Mouse (Mus musculus) gastrocnemius, postnatal 25 days (tissue): ENCODE data around the gene Kcnj8. TPM values are rescaled to one million over a fixed set of nuclear protein-coding genes. Genes with fewer than 3 reads are reported as not detected.
A peak's percentile ranks its signal among the peaks of the same experiment; 100 is the strongest.
"Not testable (repeated sequence)": the region's sequence is repeated elsewhere in the genome, so short reads cannot be mapped to it uniquely, and the experiment has no call there.

ENCODE experiments used
- DNase-seq: peaks from one replicate; pipeline ENCODE4 v3.0.0; 2022
- total RNA-seq, 2 experiments: library from RNA; stranded (reverse); gene quantifications; 1 replicate in 1 of 2; 2 replicates in 1 of 2; pipeline ENCODE4 v1.2.3; 2021

Kcnj8 gene
- total RNA-seq, 2 experiments from 2014 or later, result 8.2 to 8.8 TPM

- no peak for DNase-seq
Observed at GRCm38 (mm10) chr6:142550871-142551270, 20.5 kb downstream of the Kcnj8 start.

- DNase-seq, result no peak
Observed at GRCm38 (mm10) chr6:142548377-142548776, 23.0 kb downstream of the Kcnj8 start.

- no peak for DNase-seq
Observed at GRCm38 (mm10) chr6:142545132-142545531, 26.3 kb downstream of the Kcnj8 start.

- DNase-seq, result no peak
Observed at GRCm38 (mm10) chr6:142543648-142544047, 27.8 kb downstream of the Kcnj8 start.

GRCm38 (mm10) chr6:142542800-142543175, 28.6 kb downstream of the Kcnj8 start:
- no peak for DNase-seq

- no peak for DNase-seq
Observed at GRCm38 (mm10) chr6:142542082-142542799, 29.2 kb downstream of the Kcnj8 start.

- no peak for DNase-seq
Observed at GRCm38 (mm10) chr6:142540561-142541160, 30.8 kb downstream of the Kcnj8 start.

- no peak for DNase-seq
Observed at GRCm38 (mm10) chr6:142540131-142540530, 31.3 kb downstream of the Kcnj8 start.

GRCm38 (mm10) chr6:142538503-142538902, 32.9 kb downstream of the Kcnj8 start:
- peak; percentile 21 for DNase-seq

GRCm38 (mm10) chr6:142533412-142533811, 38.0 kb downstream of the Kcnj8 start:
- DNase-seq, result no peak

- DNase-seq, result no peak
Observed at GRCm38 (mm10) chr6:142532686-142533085, 38.7 kb downstream of the Kcnj8 start.

GRCm38 (mm10) chr6:142532141-142532540, 39.3 kb downstream of the Kcnj8 start:
- no peak for DNase-seq

- no peak for DNase-seq
Observed at GRCm38 (mm10) chr6:142530378-142530777, 41.0 kb downstream of the Kcnj8 start.

- DNase-seq, result no peak
Observed at GRCm38 (mm10) chr6:142529680-142530079, 41.7 kb downstream of the Kcnj8 start.

GRCm38 (mm10) chr6:142527931-142528562, 43.4 kb downstream of the Kcnj8 start:
- DNase-seq, result no peak

GRCm38 (mm10) chr6:142524635-142525308, 46.6 kb downstream of the Kcnj8 start:
- DNase-seq, result peak; percentile 16

GRCm38 (mm10) chr6:142521591-142522110, 49.8 kb downstream of the Kcnj8 start:
- no peak for DNase-seq

GRCm38 (mm10) chr6:142519110-142519509, 52.3 kb downstream of the Kcnj8 start:
- no peak for DNase-seq

- not testable (repeated sequence) for DNase-seq
Observed at GRCm38 (mm10) chr6:142515379-142515778, 56.0 kb downstream of the Kcnj8 start.

- no peak for DNase-seq
Observed at GRCm38 (mm10) chr6:142514912-142515311, 56.5 kb downstream of the Kcnj8 start.
